Mouse (Mus musculus) CH12.LX (cell line): ENCODE data around the gene Rps18. TPM values are rescaled to one million over a fixed set of nuclear protein-coding genes. Genes with fewer than 3 reads are reported as not detected.
"Not testable (repeated sequence)": the region's sequence is repeated elsewhere in the genome, so short reads cannot be mapped to it uniquely, and the experiment has no call there.

Source experiments
- DNase-seq: peaks from one replicate; pipeline ENCODE4 v3.0.0-alpha.2; 2013; ENCODE audit errors: extremely low read depth
- H3K27ac ChIP-seq: 2 replicates; pipeline ENCODE4 v1.5.1; 2012; ENCODE audit warnings: low read depth, mild to moderate bottlenecking, control low read depth, moderate library complexity; ENCODE audit not compliant: insufficient read depth
- H3K27me3 ChIP-seq: replicated peaks from 2 replicates; pipeline ENCODE3; 2012; ENCODE audit warnings: inconsistent platforms
- H3K36me3 ChIP-seq, 2 experiments: replicated peaks in 1 of 2; 2 replicates each; pipeline versions ENCODE3 to v1.6.1; 2012; ENCODE audit warnings: inconsistent platforms in 1 of 2, low read length in 1 of 2, mild to moderate bottlenecking in 1 of 2, mixed read lengths in 1 of 2, moderate library complexity in 1 of 2; ENCODE audit not compliant: control insufficient read depth in 1 of 2, insufficient read depth in 1 of 2
- H3K4me1 ChIP-seq, 2 experiments: 2 replicates each; pipeline ENCODE4 v1.6.1; 2012; ENCODE audit warnings: inconsistent platforms in 1 of 2, moderate library complexity in 1 of 2; ENCODE audit not compliant: insufficient read depth in 2 of 2, control insufficient read depth in 1 of 2
- H3K4me2 ChIP-seq: 2 replicates; pipeline ENCODE4 v1.6.1; 2012; ENCODE audit warnings: low read depth, mild to moderate bottlenecking, control low read depth; ENCODE audit not compliant: poor library complexity, insufficient read depth, severe bottlenecking
- H3K4me3 ChIP-seq, 3 experiments: fragments of 150-350 bp in 1 of 3; sonication (generic) in 1 of 3; replicated peaks in 1 of 3; 2 replicates each; pipeline versions ENCODE3 to v1.5.1; 2011 to 2012; ENCODE audit warnings: low read depth in 2 of 3, low read length in 2 of 3, mild to moderate bottlenecking in 2 of 3, moderate library complexity in 2 of 3, control low read depth in 1 of 3, improper control_type of control experiment in 1 of 3, inconsistent platforms in 1 of 3, mixed read lengths in 1 of 3; ENCODE audit not compliant: poor library complexity in 1 of 3
- H3K79me2 ChIP-seq: replicated peaks from 2 replicates; pipeline ENCODE4 v1.6.1; 2012; ENCODE audit warnings: mild to moderate bottlenecking, moderate library complexity; ENCODE audit not compliant: control insufficient read depth, poor library complexity, insufficient read depth, severe bottlenecking; ENCODE audit errors: extremely low read depth
- H3K9ac ChIP-seq: 2 replicates; pipeline ENCODE4 v1.6.1; 2012; ENCODE audit warnings: low read depth, mild to moderate bottlenecking, control low read depth, moderate library complexity; ENCODE audit not compliant: insufficient read depth
- H3K9me3 ChIP-seq: replicated peaks from 2 replicates; pipeline ENCODE3; 2012; ENCODE audit warnings: low read length, inconsistent platforms, mixed read lengths
- BHLHE40 ChIP-seq: IDR thresholded peaks from 2 replicates; pipeline ENCODE4 v1.6.1; 2011; ENCODE audit warnings: mild to moderate bottlenecking, low read depth, low read length, improper control_type of control experiment
- CHD1 ChIP-seq: IDR thresholded peaks from 2 replicates; pipeline ENCODE4 v1.6.1; 2012; ENCODE audit warnings: low read depth, low read length, improper control_type of control experiment, inconsistent platforms
- ETS1 ChIP-seq: conservative IDR thresholded peaks from 2 replicates; pipeline ENCODE4 v1.6.1; 2012; ENCODE audit warnings: low read depth, mild to moderate bottlenecking, inconsistent platforms, low read length, improper control_type of control experiment, moderate library complexity
- GABPA ChIP-seq: IDR thresholded peaks from 2 replicates; pipeline ENCODE4 v1.6.1; 2012; ENCODE audit warnings: low read depth, low read length, improper control_type of control experiment, inconsistent platforms; ENCODE audit not compliant: insufficient replicate concordance
- IRF4 ChIP-seq: IDR thresholded peaks from 2 replicates; pipeline ENCODE4 v1.6.1; 2014; ENCODE audit warnings: low read depth, mild to moderate bottlenecking, inconsistent platforms, low read length, improper control_type of control experiment
- KAT2A ChIP-seq: IDR thresholded peaks from 2 replicates; pipeline ENCODE4 v1.6.1; 2012; ENCODE audit warnings: low read length, improper control_type of control experiment, inconsistent platforms; ENCODE audit not compliant: insufficient replicate concordance
- MAX ChIP-seq: IDR thresholded peaks from 2 replicates; pipeline ENCODE4 v1.6.1; 2011; ENCODE audit warnings: low read length, improper control_type of control experiment
- MAZ ChIP-seq: IDR thresholded peaks from 2 replicates; pipeline ENCODE4 v1.6.1; 2012; ENCODE audit warnings: low read depth, mild to moderate bottlenecking, inconsistent platforms, low read length, improper control_type of control experiment, moderate library complexity
- MEF2A ChIP-seq: IDR thresholded peaks from 2 replicates; pipeline ENCODE4 v1.6.1; 2014; ENCODE audit warnings: low read depth, mild to moderate bottlenecking, inconsistent platforms, low read length, improper control_type of control experiment, borderline replicate concordance
- MYC ChIP-seq: IDR thresholded peaks from 2 replicates; pipeline ENCODE4 v1.6.1; 2011; ENCODE audit warnings: low read depth, mild to moderate bottlenecking, improper control_type of control experiment, low read length
- PAX5 ChIP-seq: IDR thresholded peaks from 2 replicates; pipeline ENCODE4 v1.6.1; 2012; ENCODE audit warnings: low read length, inconsistent platforms, mixed read lengths
- POLR2A ChIP-seq: IDR thresholded peaks from 2 replicates; pipeline ENCODE4 v1.6.1; 2011; ENCODE audit warnings: low read depth, mild to moderate bottlenecking, improper control_type of control experiment, low read length
- TBP ChIP-seq: conservative IDR thresholded peaks from 2 replicates; pipeline ENCODE4 v1.6.1; 2011; ENCODE audit warnings: low read depth, low read length, improper control_type of control experiment
- USF1 ChIP-seq: IDR thresholded peaks from 2 replicates; pipeline ENCODE4 v1.6.1; 2014; ENCODE audit warnings: low read depth, mild to moderate bottlenecking, inconsistent platforms, low read length, improper control_type of control experiment
- USF2 ChIP-seq: conservative IDR thresholded peaks from 2 replicates; pipeline ENCODE4 v1.6.1; 2011; ENCODE audit warnings: low read depth, low read length, improper control_type of control experiment
- ZC3H11A ChIP-seq: IDR thresholded peaks from 2 replicates; pipeline ENCODE4 v1.6.1; 2012; ENCODE audit warnings: low read depth, mild to moderate bottlenecking, inconsistent platforms, low read length, improper control_type of control experiment
- ZNF384 ChIP-seq: IDR thresholded peaks from 2 replicates; pipeline ENCODE4 v1.6.1; 2012; ENCODE audit warnings: low read depth, low read length, improper control_type of control experiment, inconsistent platforms
- dilution Hi-C: fragments of 300-500 bp; cut with MboI; formaldehyde crosslinking; loops from 2 replicates; pipeline ENCODE4 v1.14.3; 2020; ENCODE audit warnings: low sequenced_read_pairs; ENCODE audit not compliant: extremely low pct_unique_long_range_greater_than_20kb, extremely low pct_ligation_motif_present
- in situ Hi-C: fragments of 300-500 bp; cut with MboI; formaldehyde crosslinking; loops from 3 replicates; pipeline ENCODE4 v1.14.3; 2019; ENCODE audit warnings: low sequenced_read_pairs, low pct_ligation_motif_present, low pct_unique_long_range_greater_than_20kb, mixed read lengths
- polyA plus RNA-seq: library from polyadenylated mRNA; unstranded; fragments of >175 nt; gene quantifications from 2 replicates; pipeline ENCODE4 v1.2.1, GENCODE M21; 2012; ENCODE audit warnings: low read depth; ENCODE audit not compliant: insufficient read length
- total RNA-seq, 2 experiments: library from RNA; depleted of rRNA; stranded (reverse); fragments of 300-350 nt in 1 of 2; fragments of >200 nt in 1 of 2; gene quantifications; 2 replicates each; pipeline ENCODE4 v1.2.3; 2012 to 2014

Gene Rps18
- total and polyA plus RNA-seq, 3 experiments, result 246 to 991 (median 302) TPM

- H3K4me3 ChIP-seq, result not testable (repeated sequence)
These were observed 51.7 kb downstream of the Rps18 start for GRCm38 (mm10) chr17:33903911-33904651.

DNA sequence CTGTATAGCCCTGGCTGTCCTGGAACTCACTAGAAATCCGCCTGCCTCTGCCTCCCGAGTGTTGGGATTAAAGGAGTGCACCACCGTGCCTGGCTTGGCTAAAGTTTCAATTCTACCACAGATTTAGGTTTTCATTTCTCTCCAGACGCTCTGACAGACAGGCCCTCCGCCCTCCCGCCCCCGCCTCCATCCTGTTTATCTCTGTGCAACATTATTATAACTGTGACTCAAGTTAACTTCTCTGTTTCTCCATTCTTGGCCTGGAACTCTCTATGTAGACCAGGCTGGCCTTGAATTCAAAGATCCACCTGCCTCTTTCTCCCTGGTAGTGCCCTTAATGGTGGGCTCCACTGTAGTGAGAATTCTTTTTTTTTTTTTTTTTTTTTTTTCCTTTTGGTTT is 53.3 kb downstream of the Rps18 start:
- in situ Hi-C loops, result no loop called here
- peaks cover 0 to 10% of the 10 kb centered on the region in 2 experiments; a peak in 2 of 4 replicates for H3K4me1 ChIP-seq
- no peak overlapping the region for H3K4me3 ChIP-seq
- no peaks in the 10 kb centered on the region for H3K79me2 ChIP-seq
- H3K36me3 ChIP-seq, result no peaks in the 10 kb centered on the region
- TF ChIP-seq MAZ, result no peak
- no peak for TF ChIP-seq CHD1
- no peak for TF ChIP-seq MYC
- no peak for TF ChIP-seq KAT2A
- no peak for TF ChIP-seq ZNF384
- TF ChIP-seq BHLHE40, result no peak
- TF ChIP-seq USF1, result no peak
- no peak for TF ChIP-seq GABPA
- TF ChIP-seq ETS1, result no peak
- no peak for TF ChIP-seq ZC3H11A
- TF ChIP-seq, all 38 proteins: peak for 0
- Histone ChIP-seq H3K9ac (no peak overlapping the region), H3K4me2 (no peak overlapping the region), H3K9me3 (no peaks in the 10 kb centered on the region), H3K27me3 (no peaks in the 10 kb centered on the region), H3K27ac (no peak overlapping the region)
- dilution Hi-C loops, result no loop called here
- DNase-seq, result no peak

More at GRCm38 (mm10) chr17:33903911-33904651, 51.7 kb downstream of the Rps18 start:
- H3K79me2 ChIP-seq, H3K27me3 ChIP-seq, H3K9ac ChIP-seq, in situ Hi-C loops, H3K27ac ChIP-seq, H3K9me3 ChIP-seq, dilution Hi-C loops, H3K4me2 ChIP-seq, H3K36me3 ChIP-seq: not testable (repeated sequence)
- DNase-seq, result peak; percentile 40
- 0 out of 2 replicates have a peak, but pooled peaks have one; percentile 31 for TF ChIP-seq POLR2A
- peaks cover 0 to 17% of the 10 kb centered on the region in 2 experiments; a peak in 2 of 4 replicates for H3K4me1 ChIP-seq

GRCm38 (mm10) chr17:33902079-33902478 is 53.7 kb downstream of the Rps18 start:
- TF ChIP-seq MEF2A, result no peak
- no peak for TF ChIP-seq MAX
- TF ChIP-seq TBP, result no peak
- TF ChIP-seq PAX5, result no peak
- no peak for TF ChIP-seq USF2
- no peak for TF ChIP-seq KAT2A
- TF ChIP-seq IRF4, result no peak
- Histone ChIP-seq H3K27me3 (no peaks in the 10 kb centered on the region), H3K9ac (no peak overlapping the region), H3K4me3 (no peak overlapping the region), H3K9me3 (no peaks in the 10 kb centered on the region), H3K79me2 (no peaks in the 10 kb centered on the region), H3K4me2 (no peak overlapping the region), H3K36me3 (no peaks in the 10 kb centered on the region), H3K27ac (no peak overlapping the region), H3K4me1 (peaks cover 0 to 10% of the 10 kb centered on the region in 2 experiments; a peak in 2 of 4 replicates)
- no peak for DNase-seq
- in situ Hi-C loops (no loop called here), dilution Hi-C loops (no loop called here)
